Mouse (Mus musculus): ENCODE results near the gene Zfp385c. TPM values are rescaled to one million over a fixed set of nuclear protein-coding genes. Genes with fewer than 3 reads are reported as not detected.

Zfp385c gene
- polyA plus RNA-seq, 1 experiment from 2014 or later: 2.5 TPM

- WGBS: 69% methylated on average over 7 of the region's 7 CpGs
- Histone ChIP-seq H3K4me2 (ENCODE audit: low read length) (no peak overlapping the region), H3K27me3 (ENCODE audit: insufficient read depth, low read length) (no peaks in the 10 kb centered on the region), H3K4me1 (replicated peaks; ENCODE audit: insufficient read depth, low read length) (peaks cover 6% of the 10 kb centered on the region), H3K36me3 (ENCODE audit: insufficient read depth, low read length) (no peaks in the 10 kb centered on the region), H3K9me3 (replicated peaks; ENCODE audit: low read length) (no peaks in the 10 kb centered on the region), H3K9ac (ENCODE audit: low read depth, low read length) (no peak overlapping the region), H3K4me3 (replicated peaks; ENCODE audit: low read depth, low read length) (no peak overlapping the region), H3K27ac (no peak overlapping the region)
- no peak for TF ChIP-seq CTCF (IDR thresholded peaks at IDR 0.05; ENCODE audit: low read depth)
- ATAC-seq (replicated peaks; ENCODE audit: low FRiP score, low read depth): no peak
- DNase-seq (ENCODE audit: low spot score): no peak
Observed at GRCm38 (mm10) chr11:100690389-100690788, 1.9 kb downstream of the Zfp385c start.

GRCm38 (mm10) chr11:100688443-100688842, 3.8 kb downstream of the Zfp385c start:
- Histone ChIP-seq H3K9me3 (replicated peaks; ENCODE audit: low read length) (no peaks in the 10 kb centered on the region), H3K9ac (ENCODE audit: low read depth, low read length) (no peak overlapping the region), H3K36me3 (ENCODE audit: insufficient read depth, low read length) (no peaks in the 10 kb centered on the region), H3K4me1 (replicated peaks; ENCODE audit: insufficient read depth, low read length) (peaks cover 6% of the 10 kb centered on the region), H3K4me3 (replicated peaks; ENCODE audit: low read depth, low read length) (no peak overlapping the region), H3K27me3 (ENCODE audit: insufficient read depth, low read length) (no peaks in the 10 kb centered on the region), H3K4me2 (ENCODE audit: low read length) (no peak overlapping the region), H3K27ac (no peak overlapping the region)
- 69% methylated on average over 4 of the region's 4 CpGs for WGBS
- DNase-seq (ENCODE audit: low spot score) (no peak), ATAC-seq (replicated peaks; ENCODE audit: low FRiP score, low read depth) (no peak)
- TF ChIP-seq CTCF (IDR thresholded peaks at IDR 0.05; ENCODE audit: low read depth): no peak

GRCm38 (mm10) chr11:100687265-100687664, 5.0 kb downstream of the Zfp385c start:
- WGBS: 79% methylated on average over 7 of the region's 7 CpGs
- TF ChIP-seq CTCF (IDR thresholded peaks at IDR 0.05; ENCODE audit: low read depth): no peak
- H3K36me3 ChIP-seq (ENCODE audit: insufficient read depth, low read length): no peaks in the 10 kb centered on the region
- H3K4me3 ChIP-seq (replicated peaks; ENCODE audit: low read depth, low read length): no peak overlapping the region
- H3K9me3 ChIP-seq (replicated peaks; ENCODE audit: low read length): no peaks in the 10 kb centered on the region
- no peaks in the 10 kb centered on the region for H3K27me3 ChIP-seq (ENCODE audit: insufficient read depth, low read length)
- no peak for DNase-seq (ENCODE audit: low spot score)
- peaks cover 4% of the 10 kb centered on the region for H3K4me1 ChIP-seq (replicated peaks; ENCODE audit: insufficient read depth, low read length)
- no peak overlapping the region for H3K9ac ChIP-seq (ENCODE audit: low read depth, low read length)
- H3K27ac ChIP-seq: no peak overlapping the region
- no peak overlapping the region for H3K4me2 ChIP-seq (ENCODE audit: low read length)
- no peak for ATAC-seq (replicated peaks; ENCODE audit: low FRiP score, low read depth)

- ATAC-seq (replicated peaks; ENCODE audit: low FRiP score, low read depth): no peak
- Histone ChIP-seq H3K9ac (ENCODE audit: low read depth, low read length) (no peak overlapping the region), H3K9me3 (replicated peaks; ENCODE audit: low read length) (no peaks in the 10 kb centered on the region), H3K4me3 (replicated peaks; ENCODE audit: low read depth, low read length) (no peak overlapping the region), H3K27me3 (ENCODE audit: insufficient read depth, low read length) (no peaks in the 10 kb centered on the region), H3K4me1 (replicated peaks; ENCODE audit: insufficient read depth, low read length) (no peaks in the 10 kb centered on the region), H3K4me2 (ENCODE audit: low read length) (no peak overlapping the region), H3K27ac (no peak overlapping the region), H3K36me3 (ENCODE audit: insufficient read depth, low read length) (no peaks in the 10 kb centered on the region)
- DNase-seq (ENCODE audit: low spot score): no peak
- 68% methylated on average over 3 of the region's 3 CpGs for WGBS
- TF ChIP-seq CTCF (IDR thresholded peaks at IDR 0.05; ENCODE audit: low read depth): no peak
Observed at GRCm38 (mm10) chr11:100685371-100685770, 6.9 kb downstream of the Zfp385c start.

GRCm38 (mm10) chr11:100684084-100684483, 8.2 kb downstream of the Zfp385c start:
- WGBS: 33% methylated on average over 2 of the region's 2 CpGs
- H3K27me3 ChIP-seq (ENCODE audit: insufficient read depth, low read length): no peaks in the 10 kb centered on the region
- DNase-seq (ENCODE audit: low spot score) (no peak), ATAC-seq (replicated peaks; ENCODE audit: low FRiP score, low read depth) (no peak)
- H3K9ac ChIP-seq (ENCODE audit: low read depth, low read length): no peak overlapping the region
- H3K36me3 ChIP-seq (ENCODE audit: insufficient read depth, low read length): no peaks in the 10 kb centered on the region
- H3K4me3 ChIP-seq (replicated peaks; ENCODE audit: low read depth, low read length): no peak overlapping the region
- H3K4me1 ChIP-seq (replicated peaks; ENCODE audit: insufficient read depth, low read length): no peaks in the 10 kb centered on the region
- H3K27ac ChIP-seq: no peak overlapping the region
- TF ChIP-seq CTCF (IDR thresholded peaks at IDR 0.05; ENCODE audit: low read depth): no peak
- no peak overlapping the region for H3K4me2 ChIP-seq (ENCODE audit: low read length)
- no peaks in the 10 kb centered on the region for H3K9me3 ChIP-seq (replicated peaks; ENCODE audit: low read length)

GRCm38 (mm10) chr11:100682526-100682925, 9.7 kb downstream of the Zfp385c start:
- H3K27ac ChIP-seq: no peak overlapping the region

GRCm38 (mm10) chr11:100681826-100682225, 10.4 kb downstream of the Zfp385c start:
- Histone ChIP-seq H3K36me3 (ENCODE audit: insufficient read depth, low read length) (no peaks in the 10 kb centered on the region), H3K27me3 (ENCODE audit: insufficient read depth, low read length) (no peaks in the 10 kb centered on the region), H3K4me2 (ENCODE audit: low read length) (no peak overlapping the region), H3K4me1 (replicated peaks; ENCODE audit: insufficient read depth, low read length) (no peaks in the 10 kb centered on the region), H3K9me3 (replicated peaks; ENCODE audit: low read length) (no peaks in the 10 kb centered on the region), H3K4me3 (replicated peaks; ENCODE audit: low read depth, low read length) (no peak overlapping the region), H3K9ac (ENCODE audit: low read depth, low read length) (no peak overlapping the region), H3K27ac (no peak overlapping the region)
- 77% methylated on average over 5 of the region's 5 CpGs for WGBS
- ATAC-seq (replicated peaks; ENCODE audit: low FRiP score, low read depth) (no peak), DNase-seq (ENCODE audit: low spot score) (no peak)
- no peak for TF ChIP-seq CTCF (IDR thresholded peaks at IDR 0.05; ENCODE audit: low read depth)

More at GRCm38 (mm10) chr11:100682526-100682925, 9.7 kb downstream of the Zfp385c start:
- no peak for TF ChIP-seq CTCF (IDR thresholded peaks at IDR 0.05; ENCODE audit: low read depth)
- H3K4me1 ChIP-seq (replicated peaks; ENCODE audit: insufficient read depth, low read length): no peaks in the 10 kb centered on the region
- no peaks in the 10 kb centered on the region for H3K9me3 ChIP-seq (replicated peaks; ENCODE audit: low read length)
- H3K4me2 ChIP-seq (ENCODE audit: low read length): no peak overlapping the region
- ATAC-seq (replicated peaks; ENCODE audit: low FRiP score, low read depth): no peak
- H3K27me3 ChIP-seq (ENCODE audit: insufficient read depth, low read length): no peaks in the 10 kb centered on the region
- no peak overlapping the region for H3K4me3 ChIP-seq (replicated peaks; ENCODE audit: low read depth, low read length)
- no peak for DNase-seq (ENCODE audit: low spot score)
- H3K9ac ChIP-seq (ENCODE audit: low read depth, low read length): no peak overlapping the region
- H3K36me3 ChIP-seq (ENCODE audit: insufficient read depth, low read length): no peaks in the 10 kb centered on the region
- WGBS: 76% methylated on average over 5 of the region's 5 CpGs

Measured in kidney, postnatal 0 days (tissue).